Mouse (Mus musculus): Measurements from ENCODE around the gene Gmppb.

- TF ChIP-seq CTCF (conservative IDR thresholded peaks at IDR 0.05; ENCODE audit: low read length), result no peak
- no peak for TF ChIP-seq NANOG (IDR thresholded peaks at IDR 0.05; ENCODE audit: borderline replicate concordance, low read length)
- TF ChIP-seq POU5F1 (IDR thresholded peaks at IDR 0.05; ENCODE audit: borderline replicate concordance, low read length), result no peak
These were observed 16.9 kb upstream of the Gmppb start for GRCm38 (mm10) chr9:108032126-108032525.
